Mouse (Mus musculus) embryonic fibroblast, embryonic 13.5 days (primary cell): Measurements from ENCODE around the gene Lacc1.
"Not testable (repeated sequence)": the region's sequence is repeated elsewhere in the genome, so short reads cannot be mapped to it uniquely, and the experiment has no call there.

Experiments used
- CTCF ChIP-seq: IDR thresholded peaks from 2 replicates; pipeline ENCODE4 v1.5.1; 2011; ENCODE audit warnings: mild to moderate bottlenecking, control low read depth, low read length, moderate library complexity, borderline replicate concordance; ENCODE audit not compliant: insufficient read depth
- POLR2A ChIP-seq: IDR thresholded peaks from 2 replicates; pipeline ENCODE4 v1.6.1; 2011; ENCODE audit warnings: low read depth, mild to moderate bottlenecking, control low read depth, low read length, moderate library complexity

DNA sequence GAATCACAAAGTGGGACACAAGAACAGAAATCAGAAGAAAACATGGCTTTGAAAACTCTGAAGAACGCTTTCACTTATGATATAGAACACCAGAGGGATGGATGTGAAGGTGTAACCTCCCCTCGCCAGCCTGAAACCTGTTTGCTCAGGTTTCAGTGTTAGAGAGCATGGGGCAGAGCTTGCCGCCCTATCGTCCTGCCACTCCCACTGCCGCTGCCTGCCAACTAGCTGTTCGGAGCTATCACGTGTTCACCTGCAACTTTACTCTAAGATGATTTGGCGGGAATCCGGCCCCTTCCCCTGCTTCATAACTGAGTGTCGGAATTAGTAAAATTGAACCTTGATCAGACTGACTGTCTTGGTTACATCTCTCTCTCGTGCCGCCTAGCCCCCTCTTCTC is 19.9 kb downstream of the Lacc1 start:
- not testable (repeated sequence) for TF ChIP-seq CTCF, POLR2A
